Mouse (Mus musculus): ENCODE data around the gene Ints4. TPM values are rescaled to one million over a fixed set of nuclear protein-coding genes. Genes with fewer than 3 reads are reported as not detected.
A peak's percentile ranks its signal among the peaks of the same experiment; 100 is the strongest.

Ints4 gene
- polyA plus RNA-seq, 1 experiment from 2014 or later = 57.2 TPM

GRCm38 (mm10) chr7:97550673-97551072 lies 69.9 kb downstream of the Ints4 start:
- Histone ChIP-seq H3K27ac (replicated peaks) (no peak overlapping the region), H3K4me3 (no peak overlapping the region)
- 93% methylated on average over 9 of the region's 9 CpGs for WGBS

GRCm38 (mm10) chr7:97563576-97563975 lies 82.8 kb downstream of the Ints4 start:
- H3K27me3 ChIP-seq (ENCODE audit: low read depth, poor library complexity, severe bottlenecking) = no peaks in the 10 kb centered on the region
- 87% methylated on average over 2 of the region's 2 CpGs for WGBS
- no peaks in the 10 kb centered on the region for H3K36me3 ChIP-seq
- no peaks in the 10 kb centered on the region for H3K4me1 ChIP-seq
- H3K4me3 ChIP-seq = no peak overlapping the region
- no peak overlapping the region for H3K27ac ChIP-seq (replicated peaks)
- DNase-seq (ENCODE audit: low spot score) = no peak
- no peaks in the 10 kb centered on the region for H3K9me3 ChIP-seq (replicated peaks)

More at GRCm38 (mm10) chr7:97550673-97551072, 69.9 kb downstream of the Ints4 start:
- H3K9me3 ChIP-seq (replicated peaks) = no peaks in the 10 kb centered on the region
- H3K36me3 ChIP-seq = no peaks in the 10 kb centered on the region
- no peaks in the 10 kb centered on the region for H3K4me1 ChIP-seq
- no peaks in the 10 kb centered on the region for H3K27me3 ChIP-seq (ENCODE audit: low read depth, poor library complexity, severe bottlenecking)
- no peak for DNase-seq (ENCODE audit: low spot score)

DNA sequence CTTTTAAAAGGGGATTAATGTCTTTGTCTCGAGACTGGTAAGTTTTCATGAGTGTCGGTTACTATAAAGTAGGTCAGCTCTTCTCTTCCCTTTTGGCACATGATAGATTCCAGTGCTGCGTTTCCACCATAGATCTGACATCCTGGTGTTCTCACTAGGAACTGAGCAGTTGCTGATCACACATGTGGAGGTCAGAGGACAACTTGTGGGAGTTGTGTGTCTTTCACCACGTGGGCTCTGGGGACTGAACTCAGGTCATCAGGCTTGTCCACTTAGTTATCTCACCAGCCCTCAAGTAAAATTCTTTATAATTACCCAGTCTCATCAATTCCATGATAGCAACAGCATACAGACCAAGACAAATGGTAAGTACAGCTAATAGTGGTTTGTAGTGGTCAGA lies 88.6 kb downstream of the Ints4 start:
- no peak overlapping the region for H3K27ac ChIP-seq (replicated peaks)
- no peak for DNase-seq (ENCODE audit: low spot score)
- no peaks in the 10 kb centered on the region for H3K9me3 ChIP-seq (replicated peaks)
- no peak overlapping the region for H3K4me3 ChIP-seq
- no peaks in the 10 kb centered on the region for H3K4me1 ChIP-seq
- H3K27me3 ChIP-seq (ENCODE audit: low read depth, poor library complexity, severe bottlenecking) = no peaks in the 10 kb centered on the region
- 86% methylated on average over 4 of the region's 4 CpGs for WGBS
- H3K36me3 ChIP-seq = no peaks in the 10 kb centered on the region

GRCm38 (mm10) chr7:97570389-97570788 lies 89.6 kb downstream of the Ints4 start:
- no peaks in the 10 kb centered on the region for H3K4me1 ChIP-seq
- 97% methylated on average over 1 of the region's 1 CpGs for WGBS
- H3K27me3 ChIP-seq (ENCODE audit: low read depth, poor library complexity, severe bottlenecking) = no peaks in the 10 kb centered on the region
- DNase-seq (ENCODE audit: low spot score) = no peak
- no peaks in the 10 kb centered on the region for H3K9me3 ChIP-seq (replicated peaks)
- no peak overlapping the region for H3K4me3 ChIP-seq
- H3K27ac ChIP-seq (replicated peaks) = no peak overlapping the region
- H3K36me3 ChIP-seq = no peaks in the 10 kb centered on the region

DNA sequence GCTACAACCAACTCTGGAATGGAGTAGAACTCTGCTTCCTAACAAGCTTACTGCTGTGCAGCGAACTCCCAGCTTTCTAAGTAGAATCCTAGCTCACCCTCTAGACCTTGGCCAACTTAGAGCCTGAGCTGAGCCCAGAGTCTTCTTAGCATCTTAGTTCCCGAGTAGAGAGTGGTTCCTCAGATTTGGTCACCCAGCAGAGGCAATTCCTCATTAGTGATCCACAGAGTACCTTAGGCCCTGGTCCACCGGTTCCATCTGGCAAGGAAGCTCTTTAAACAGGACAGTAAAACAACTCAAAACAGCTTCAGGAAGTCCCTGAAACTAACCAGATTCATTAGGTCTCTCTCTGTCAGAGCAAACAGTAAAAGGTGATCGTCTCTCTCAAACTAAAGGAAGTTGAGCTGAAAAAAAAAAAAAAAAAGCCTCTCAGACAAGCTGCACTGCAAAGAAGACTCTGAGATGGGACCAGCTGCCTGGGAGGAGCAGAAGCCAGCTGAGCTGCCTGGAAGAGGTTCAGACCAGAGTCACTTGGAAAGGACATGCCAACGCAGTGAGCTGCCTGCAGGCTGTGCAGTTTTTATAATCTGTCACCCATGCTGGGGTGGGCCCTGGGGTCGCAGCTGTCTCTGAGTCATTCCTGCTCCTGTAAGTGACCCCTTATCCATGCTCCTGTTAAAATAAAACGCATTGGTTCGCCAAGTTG lies 97.8 kb downstream of the Ints4 start:
- 36% methylated on average over 8 of the region's 8 CpGs for WGBS
- H3K27me3 ChIP-seq (ENCODE audit: low read depth, poor library complexity, severe bottlenecking) = no peaks in the 10 kb centered on the region
- DNase-seq (ENCODE audit: low spot score) = no peak
- H3K36me3 ChIP-seq = no peaks in the 10 kb centered on the region
- H3K27ac ChIP-seq (replicated peaks) = peak overlapping the region; percentile 97
- no peaks in the 10 kb centered on the region for H3K9me3 ChIP-seq (replicated peaks)
- peak overlapping the region; percentile 72 for H3K4me3 ChIP-seq
- H3K4me1 ChIP-seq = peaks cover 16% of the 10 kb centered on the region

DNA sequence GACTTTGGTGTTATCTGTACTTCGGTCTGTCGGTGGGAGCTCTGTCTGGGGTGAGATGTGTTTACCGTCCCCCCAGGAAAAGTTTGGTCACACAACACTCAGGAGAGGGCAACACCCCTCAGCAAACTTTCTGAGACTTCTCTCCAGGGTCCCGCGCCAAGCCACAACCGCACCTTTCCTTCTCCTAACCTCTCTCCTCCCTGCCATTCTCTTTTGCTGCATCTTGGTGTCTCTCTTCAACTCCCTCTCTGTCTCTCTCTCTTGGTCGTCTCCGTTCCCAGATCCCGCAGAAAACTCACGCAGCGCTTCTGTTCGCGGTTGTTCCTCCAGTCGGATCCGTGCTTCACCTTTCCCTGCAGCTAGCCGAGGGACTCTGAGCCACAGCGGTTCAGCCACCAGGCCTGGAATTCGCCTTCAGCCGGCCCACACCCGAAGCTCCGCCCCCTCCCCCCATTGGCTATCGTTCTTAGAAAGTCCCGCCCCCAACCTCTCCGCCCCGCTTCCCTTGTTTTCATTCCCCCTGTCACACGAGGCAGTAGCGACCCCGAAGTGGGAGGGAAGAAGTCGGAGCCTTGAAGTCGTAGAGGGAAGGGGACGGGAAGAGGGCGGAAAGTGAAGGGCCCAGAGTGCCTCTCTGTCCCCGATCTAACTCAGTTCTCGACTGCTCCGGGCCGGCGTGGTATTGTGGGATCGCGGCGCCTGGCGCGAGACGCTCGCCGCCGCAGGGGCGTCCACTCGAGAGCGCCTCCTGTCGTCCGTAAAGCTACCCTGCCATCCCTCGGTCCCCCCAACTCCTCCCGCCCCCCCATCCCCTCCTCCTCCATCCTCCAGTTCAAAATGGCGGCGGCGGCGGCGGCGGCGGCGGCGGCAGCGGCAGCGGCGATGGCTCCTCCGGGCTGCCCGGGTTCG lies 98.6 kb downstream of the Ints4 start, which contains the start of the genes Aamdc and Rsf1:
Aamdc (minus strand) TSS at position 431 of the 909 bp plus-strand sequence.
Rsf1 (plus strand) TSS at position 823 of the 909 bp plus-strand sequence.
- Histone ChIP-seq H3K4me3 (peak within 1 kb of the TSS; percentile 72), H3K27me3 (ENCODE audit: low read depth, poor library complexity, severe bottlenecking) (no peaks in the 10 kb centered on the region), H3K36me3 (no peaks in the 10 kb centered on the region), H3K27ac (replicated peaks) (peak within 1 kb of the TSS; percentile 97), H3K9me3 (replicated peaks) (no peaks in the 10 kb centered on the region), H3K4me1 (peaks cover 16% of the 10 kb centered on the region)
- under 1% methylated on average over 51 of the region's 68 CpGs for WGBS
- DNase-seq (ENCODE audit: low spot score) = peak; percentile 97

DNA sequence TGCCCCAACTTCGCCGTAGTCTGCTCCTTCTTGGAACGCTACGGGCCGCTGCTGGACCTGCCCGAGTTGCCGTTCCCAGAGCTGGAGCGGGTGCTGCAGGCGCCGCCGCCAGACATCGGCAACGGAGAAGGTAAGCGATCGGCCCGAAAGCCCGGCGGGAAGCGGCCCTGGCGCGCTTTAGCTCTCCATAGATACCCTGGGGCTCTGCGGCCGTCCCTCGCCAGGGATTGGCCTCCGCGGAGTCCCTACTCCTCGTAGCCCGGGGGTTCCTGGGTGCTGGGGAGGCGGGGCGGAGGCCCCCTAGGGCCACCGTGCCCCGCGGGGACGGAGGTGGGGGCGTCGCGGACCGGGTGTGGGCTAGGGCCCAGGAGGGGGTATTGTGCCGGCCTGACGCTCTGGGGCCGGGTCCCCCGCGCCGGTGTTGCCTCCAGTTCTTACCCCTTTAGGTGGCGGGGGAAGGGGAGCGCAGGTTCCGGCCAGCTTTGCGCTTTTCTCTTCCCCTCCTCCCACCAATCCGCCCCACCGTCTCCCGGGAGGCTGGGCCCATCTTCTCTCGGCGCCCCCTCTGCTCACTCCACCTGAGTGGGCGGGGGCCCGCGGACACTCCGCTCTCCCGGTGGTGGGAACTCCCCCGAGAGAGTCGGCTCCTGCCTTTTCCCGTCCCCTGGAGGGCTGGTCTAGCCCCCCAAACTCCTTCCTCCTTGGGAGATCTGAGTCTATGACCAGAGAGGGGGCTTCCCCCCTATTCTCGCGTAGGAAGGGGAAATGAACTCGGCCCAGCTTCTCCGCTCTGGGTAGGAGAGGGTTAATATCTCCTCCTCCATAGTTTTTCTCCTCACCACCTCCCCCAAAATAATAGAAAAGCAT lies 99.5 kb downstream of the Ints4 start:
- WGBS = under 1% methylated on average over 60 of the region's 65 CpGs
- Histone ChIP-seq H3K4me1 (peaks cover 16% of the 10 kb centered on the region), H3K36me3 (no peaks in the 10 kb centered on the region), H3K9me3 (replicated peaks) (no peaks in the 10 kb centered on the region), H3K27me3 (ENCODE audit: low read depth, poor library complexity, severe bottlenecking) (no peaks in the 10 kb centered on the region), H3K4me3 (peak overlapping the region; percentile 72), H3K27ac (replicated peaks) (peak overlapping the region; percentile 97)
- DNase-seq (ENCODE audit: low spot score) = peak; percentile 62

GRCm38 (mm10) chr7:97580843-97581214 lies 100.1 kb downstream of the Ints4 start:
- peak overlapping the region; percentile 97 for H3K27ac ChIP-seq (replicated peaks)
- H3K36me3 ChIP-seq = no peaks in the 10 kb centered on the region
- H3K9me3 ChIP-seq (replicated peaks) = no peaks in the 10 kb centered on the region
- H3K27me3 ChIP-seq (ENCODE audit: low read depth, poor library complexity, severe bottlenecking) = no peaks in the 10 kb centered on the region
- peak overlapping the region; percentile 72 for H3K4me3 ChIP-seq
- peaks cover 16% of the 10 kb centered on the region for H3K4me1 ChIP-seq
- WGBS = under 1% methylated on average over 11 of the region's 11 CpGs
- peak; percentile 85 for DNase-seq (ENCODE audit: low spot score)

GRCm38 (mm10) chr7:97588506-97588905 lies 107.8 kb downstream of the Ints4 start:
- peaks cover 30% of the 10 kb centered on the region for H3K36me3 ChIP-seq

DNA sequence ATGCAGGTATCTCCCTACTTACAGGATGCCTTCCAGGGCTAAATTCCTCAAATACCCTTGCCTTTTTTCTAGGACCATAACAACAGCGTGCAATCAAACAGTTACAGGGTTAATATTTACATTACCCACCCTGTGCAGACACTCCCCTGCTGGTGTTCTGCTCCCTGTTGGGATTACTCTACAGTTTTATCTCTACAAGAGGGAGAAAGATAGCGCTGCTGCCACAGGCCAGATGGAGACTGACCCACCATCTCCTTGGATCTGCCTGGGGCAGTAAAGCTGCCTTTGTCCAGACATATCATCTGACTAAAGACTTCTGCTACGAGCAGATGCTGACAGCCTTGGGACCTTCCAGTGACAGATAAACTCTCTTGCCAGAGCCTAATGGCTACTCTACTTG lies 109.7 kb downstream of the Ints4 start:
- WGBS = 61% methylated on average over 3 of the region's 3 CpGs
- no peak for DNase-seq (ENCODE audit: low spot score)
- H3K4me1 ChIP-seq = peaks cover 21% of the 10 kb centered on the region; the same call in 1 of the 2 replicates
- H3K27ac ChIP-seq (replicated peaks) = no peak overlapping the region
- no peak overlapping the region for H3K4me3 ChIP-seq
- peaks cover 37% of the 10 kb centered on the region for H3K36me3 ChIP-seq
- H3K27me3 ChIP-seq (ENCODE audit: low read depth, poor library complexity, severe bottlenecking) = no peaks in the 10 kb centered on the region
- H3K9me3 ChIP-seq (replicated peaks) = no peaks in the 10 kb centered on the region; the same call in 1 of the 2 replicates

More at GRCm38 (mm10) chr7:97588506-97588905, 107.8 kb downstream of the Ints4 start:
- H3K9me3 ChIP-seq (replicated peaks) = no peaks in the 10 kb centered on the region
- no peak for DNase-seq (ENCODE audit: low spot score)
- no peak overlapping the region for H3K27ac ChIP-seq (replicated peaks)
- no peaks in the 10 kb centered on the region for H3K27me3 ChIP-seq (ENCODE audit: low read depth, poor library complexity, severe bottlenecking)
- H3K4me3 ChIP-seq = no peak overlapping the region
- 72% methylated on average over 5 of the region's 5 CpGs for WGBS
- peaks cover 21% of the 10 kb centered on the region; the same call in 1 of the 2 replicates for H3K4me1 ChIP-seq

Data from midbrain, embryonic 10.5 days (tissue).